Mouse (Mus musculus) CD4-positive naive resting alpha-beta T cell, adult 76 days (primary cell): ENCODE data around the gene Zfp709. TPM values are rescaled to one million over a fixed set of nuclear protein-coding genes. Genes with fewer than 3 reads are reported as not detected.

Source experiments
- total RNA-seq: library from RNA; stranded (reverse); gene quantifications from one replicate; pipeline ENCODE4 v1.2.4, GENCODE M21; 2023

Zfp709 gene
- 11.5 TPM for total RNA-seq

DNA sequence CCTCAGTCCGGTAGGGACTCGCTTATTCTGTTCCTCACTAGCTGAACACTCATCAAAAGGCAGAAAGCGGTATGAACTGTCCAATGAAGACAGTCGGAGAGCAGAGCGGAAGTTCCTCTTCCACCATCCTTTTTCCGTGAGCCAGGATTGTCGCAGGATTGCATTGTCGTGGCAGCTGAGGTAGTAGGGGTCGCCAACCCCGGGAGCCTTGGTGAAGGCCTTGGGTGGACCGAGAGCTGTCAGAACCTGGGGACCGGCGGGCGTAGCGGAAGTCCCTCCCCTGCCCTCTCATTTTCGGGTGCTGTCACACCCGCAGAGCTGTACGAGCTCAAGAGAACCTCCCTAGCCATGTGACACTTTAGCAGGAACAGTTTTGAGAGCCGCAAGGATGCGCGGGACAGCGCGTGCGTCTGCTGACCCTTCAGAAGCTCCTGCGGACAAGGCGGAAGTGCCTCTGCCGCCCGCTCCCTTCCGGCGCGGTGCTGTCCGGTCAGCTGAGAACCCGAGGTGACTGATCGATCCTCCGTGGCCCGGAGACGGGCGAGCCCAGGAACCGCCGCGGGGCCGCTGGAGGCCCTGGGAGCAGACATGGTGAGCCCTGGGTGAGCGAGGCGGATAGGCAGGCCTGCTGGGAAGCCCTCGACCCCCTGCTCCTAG lies at the start of gene Zfp709:
Zfp709 (plus strand) TSS at position 402 of the 657 bp plus-strand sequence.

GRCm38 (mm10) chr8:71908309-71909261 lies 26.8 kb downstream of the Zfp709 start, which contains the start of the genes Zfp882 and Zfp617:
Zfp882 (plus strand) TSS chr8:71908608.
Zfp617 (plus strand) TSS chr8:71908635.

Other genes starting within 250 kb of the Zfp709 start
- 0.53 TPM for gene Unc13a, start 210.3 kb upstream of the Zfp709 start, total RNA-seq
- gene Jak3, start 205.7 kb upstream of the Zfp709 start, total RNA-seq = 72.0 TPM
- gene Insl3, start 192.8 kb upstream of the Zfp709 start, total RNA-seq = 50.8 TPM
- 0.53 TPM for gene B3gnt3, start 180.2 kb upstream of the Zfp709 start, total RNA-seq
- gene Fcho1, start 156.3 kb upstream of the Zfp709 start, total RNA-seq = 99.7 TPM
- 5.5 TPM for gene Zfp882, start 26.6 kb downstream of the Zfp709 start, total RNA-seq
- 8.0 TPM for gene Zfp617, start 26.6 kb downstream of the Zfp709 start, total RNA-seq
- gene Zfp961, start 69.0 kb downstream of the Zfp709 start, total RNA-seq = 8.1 TPM
- 12.9 TPM for gene Cyp4f18, start 127.6 kb downstream of the Zfp709 start, total RNA-seq
- gene Olfr372, start 159.2 kb downstream of the Zfp709 start, total RNA-seq = not detected
- 0.21 TPM for gene Olfr373, start 201.2 kb downstream of the Zfp709 start, total RNA-seq
- 0.38 TPM for gene Olfr374, start 225.0 kb downstream of the Zfp709 start, total RNA-seq